In the genomic region with DNA sequence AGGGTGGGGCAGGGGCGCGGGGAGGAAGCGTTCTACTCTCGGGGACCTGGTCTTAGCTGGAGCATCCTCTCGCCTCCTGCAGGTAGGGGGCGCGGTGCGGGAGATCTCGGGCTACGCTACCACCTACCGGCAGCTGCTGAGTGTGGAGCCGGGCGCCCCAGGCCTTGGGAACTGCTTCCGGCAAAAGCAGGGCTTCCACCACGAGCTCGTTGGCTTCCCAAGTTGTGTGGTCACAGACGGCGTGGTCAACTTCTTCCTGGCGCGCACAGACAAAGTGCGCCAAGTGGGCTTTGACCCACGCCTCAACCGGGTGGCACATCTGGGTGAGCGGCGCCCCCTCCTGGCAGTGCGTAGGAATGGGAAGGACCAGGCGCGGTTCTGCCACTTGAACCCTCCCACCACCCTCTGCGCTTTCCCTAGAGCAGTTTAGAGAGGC, we compare ENCODE assay signal across 8 mouse cellular contexts. TPM values are rescaled to one million over a fixed set of nuclear protein-coding genes. Genes with fewer than 3 reads are reported as not detected.
A peak's percentile ranks its signal among the peaks of the same experiment; 100 is the strongest.
DNase-seq lines count a peak whose midpoint lies in the region; ATAC-seq and TF ChIP-seq lines count a peak whose summit lies in the region.

No protein-coding gene starts in this region.

- H3K27me3 ChIP-seq in intestine, embryonic 14.5 days (replicated peaks; ENCODE audit: control insufficient read depth, insufficient read depth, low read length): peaks cover 47% of the 10 kb centered on the region
- peaks cover 72% of the 10 kb centered on the region for H3K27me3 ChIP-seq in liver, embryonic 13.5 days
- H3K27me3 ChIP-seq in testis, adult 2 months (ENCODE audit: control insufficient read depth, insufficient read depth, low read length): no peaks in the 10 kb centered on the region

- 0 out of 2 replicates have a peak, but pooled peaks cover 4% of the 10 kb centered on the region for H3K36me3 ChIP-seq in intestine, embryonic 14.5 days (ENCODE audit: control insufficient read depth, insufficient read depth, low read length)
- peaks cover 6% of the 10 kb centered on the region; the same call in 1 of the 2 replicates for H3K36me3 ChIP-seq in liver, embryonic 13.5 days
- H3K36me3 ChIP-seq in testis, adult 2 months (ENCODE audit: control insufficient read depth, insufficient read depth, low read length): no peaks in the 10 kb centered on the region

- H3K4me2 ChIP-seq in intestine, embryonic 14.5 days (ENCODE audit: low read length): peak overlapping the region; percentile 61
- H3K4me2 ChIP-seq in liver, embryonic 13.5 days: peak overlapping the region; percentile 80

- TF ChIP-seq CTCF in layer of hippocampus, adult 2 months (conservative IDR thresholded peaks at IDR 0.05): peak; percentile 86
- peak; percentile 86 for TF ChIP-seq CTCF in testis, adult 2 months (IDR thresholded peaks at IDR 0.05; ENCODE audit: control insufficient read depth, insufficient read depth, insufficient replicate concordance, low read depth, low read length)

- no peaks in the 10 kb centered on the region for H3K9me3 ChIP-seq in intestine, embryonic 14.5 days (ENCODE audit: control insufficient read depth, low read length)
- no peaks in the 10 kb centered on the region for H3K9me3 ChIP-seq in liver, embryonic 13.5 days (replicated peaks)

- WGBS in intestine, embryonic 14.5 days: under 1% methylated on average over 29 of the region's 29 CpGs
- WGBS in liver, embryonic 13.5 days (ENCODE audit: insufficient replicate concordance): under 1% methylated on average over 29 of the region's 29 CpGs

- peak; percentile 67 for ATAC-seq in intestine, embryonic 14.5 days (replicated peaks; ENCODE audit: low FRiP score, low TSS enrichment, low read depth)
- peak; percentile 79 for ATAC-seq in liver, embryonic 13.5 days (ENCODE audit: low read depth)

- TF ChIP-seq POLR2A in testis, adult 2 months (IDR thresholded peaks at IDR 0.05; ENCODE audit: control insufficient read depth, low read depth, low read length): no peak

- H3K4me3 ChIP-seq in layer of hippocampus, adult 2 months: peak overlapping the region; percentile 43
- H3K4me3 ChIP-seq in intestine, embryonic 14.5 days (ENCODE audit: low read depth, low read length): peak overlapping the region; percentile 32
- H3K4me3 ChIP-seq in liver, embryonic 13.5 days (replicated peaks): peak overlapping the region; percentile 56
- peak overlapping the region; percentile 57 for H3K4me3 ChIP-seq in testis, adult 2 months (ENCODE audit: control insufficient read depth, low read depth, low read length)

- no peak overlapping the region for H3K27ac ChIP-seq in layer of hippocampus, adult 2 months
- H3K27ac ChIP-seq in intestine, embryonic 14.5 days (ENCODE audit: low read depth): no peak overlapping the region
- H3K27ac ChIP-seq in liver, embryonic 13.5 days: no peak overlapping the region
- no peak overlapping the region for H3K27ac ChIP-seq in testis, adult 2 months (ENCODE audit: control insufficient read depth, insufficient read depth, low read depth, low read length)

- H3K9ac ChIP-seq in intestine, embryonic 14.5 days (ENCODE audit: low read length): 0 out of 2 replicates have a peak overlapping the region, but pooled peaks have one; percentile 22
- H3K9ac ChIP-seq in liver, embryonic 13.5 days: peak overlapping the region; percentile 54

- peak in 1 of 2 experiments; percentile 70 for DNase-seq in layer of hippocampus, adult 2 months (ENCODE audit: low spot score in 2 of 2)
- no peak for DNase-seq in layer of hippocampus, adult 9-11 months
- peak; percentile 76 to 78 for DNase-seq in cerebellum, postnatal 10 days
- DNase-seq in gastrocnemius, postnatal 10 days: peak; percentile 71
- peak; percentile 91 for DNase-seq in intestine, embryonic 14.5 days (ENCODE audit: low spot score)
- peak; percentile 73 for DNase-seq in liver, embryonic 13.5 days
- peak; percentile 93 for DNase-seq in naive thymus-derived CD4-positive, alpha-beta T cell, adult 2 months (ENCODE audit: low read depth)

- peaks cover 13% of the 10 kb centered on the region for H3K4me1 ChIP-seq in intestine, embryonic 14.5 days (replicated peaks; ENCODE audit: control insufficient read depth, insufficient read depth, low read length)
- H3K4me1 ChIP-seq in liver, embryonic 13.5 days (replicated peaks): peaks cover 41% of the 10 kb centered on the region
- H3K4me1 ChIP-seq in testis, adult 2 months (ENCODE audit: control insufficient read depth, insufficient read depth, low read length): peaks cover 20% of the 10 kb centered on the region

RNA-seq across cellular contexts. Expression of a gene that starts 5.8 kb away (rescaled TPM):
- total RNA-seq in layer of hippocampus, adult 2 months (2021): 100 to 1,000 TPM; 116 to 123 TPM
- 1 to 10 TPM; 1.6 to 3.3 TPM for total RNA-seq in gastrocnemius, postnatal 10 days (2021)
- polyA plus RNA-seq in intestine, embryonic 14.5 days (2014; fragmentation: Nextera tagmentation; extraction: Ambion mirVana): 54.3 and 66.0 TPM in 2 replicates
- polyA plus RNA-seq in liver, embryonic 13.5 days (2015; fragmentation: Nextera tagmentation; extraction: Ambion mirVana): 9.3 and 11.0 TPM in 2 replicates
- 21.7 and 27.0 TPM in 2 replicates for polyA plus RNA-seq in testis, adult 2 months (2012; rRNA removed)

RNA-seq across cellular contexts. Expression of a gene that starts 9.6 kb away (rescaled TPM):
- 10 to 100 TPM; 21.9 to 25.4 TPM for total RNA-seq in layer of hippocampus, adult 2 months (2021)
- total RNA-seq in gastrocnemius, postnatal 10 days (2021): 1 to 10 TPM; 3.0 to 6.1 TPM
- polyA plus RNA-seq in intestine, embryonic 14.5 days (2014; fragmentation: Nextera tagmentation; extraction: Ambion mirVana): 0.93 and 1.3 TPM in 2 replicates
- polyA plus RNA-seq in liver, embryonic 13.5 days (2015; fragmentation: Nextera tagmentation; extraction: Ambion mirVana): 1.8 and 2.1 TPM in 2 replicates
- 11.5 and 11.9 TPM in 2 replicates for polyA plus RNA-seq in testis, adult 2 months (2012; rRNA removed)

RNA-seq across cellular contexts. Expression of a gene that starts 19.0 kb away (rescaled TPM):
- total RNA-seq in layer of hippocampus, adult 2 months (2021): 100 to 1,000 TPM; 395 to 408 TPM
- 10 to 100 TPM; 16.2 to 26.2 TPM for total RNA-seq in gastrocnemius, postnatal 10 days (2021)
- polyA plus RNA-seq in intestine, embryonic 14.5 days (2014; fragmentation: Nextera tagmentation; extraction: Ambion mirVana): 49.0 and 57.7 TPM in 2 replicates
- 8.1 and 8.2 TPM in 2 replicates for polyA plus RNA-seq in liver, embryonic 13.5 days (2015; fragmentation: Nextera tagmentation; extraction: Ambion mirVana)
- polyA plus RNA-seq in testis, adult 2 months (2012; rRNA removed): 18.6 and 19.8 TPM in 2 replicates

RNA-seq across cellular contexts. Expression of a gene that starts 24.7 kb away (rescaled TPM):
- 100 to 1,000 TPM; 227 to 255 TPM for total RNA-seq in layer of hippocampus, adult 2 months (2021)
- total RNA-seq in gastrocnemius, postnatal 10 days (2021): 10 to 100 TPM; 28.8 to 37.6 TPM
- 95.8 and 101 TPM in 2 replicates for polyA plus RNA-seq in intestine, embryonic 14.5 days (2014; fragmentation: Nextera tagmentation; extraction: Ambion mirVana)
- polyA plus RNA-seq in liver, embryonic 13.5 days (2015; fragmentation: Nextera tagmentation; extraction: Ambion mirVana): 16.8 and 19.3 TPM in 2 replicates
- 126 and 129 TPM in 2 replicates for polyA plus RNA-seq in testis, adult 2 months (2012; rRNA removed)

RNA-seq across cellular contexts. Expression of a gene that starts 40.5 kb away (rescaled TPM):
- 10 to 100 TPM; 98.0 to 98.6 TPM for total RNA-seq in layer of hippocampus, adult 2 months (2021)
- total RNA-seq in gastrocnemius, postnatal 10 days (2021): 1 to 10 TPM; 8.5 to 9.6 TPM
- polyA plus RNA-seq in intestine, embryonic 14.5 days (2014; fragmentation: Nextera tagmentation; extraction: Ambion mirVana): 24.2 and 25.9 TPM in 2 replicates
- 39.8 and 45.8 TPM in 2 replicates for polyA plus RNA-seq in liver, embryonic 13.5 days (2015; fragmentation: Nextera tagmentation; extraction: Ambion mirVana)
- 14.0 and 16.2 TPM in 2 replicates for polyA plus RNA-seq in testis, adult 2 months (2012; rRNA removed)
